Mouse (Mus musculus): ENCODE measurements at regions not wholly inside any gene's neighbourhood (a gene's known extent, or its start where the extent isn't known, plus 50 kb on each side); places are given as distances from the start of the nearest gene placed in this dataset.

- no peak for DNase-seq
Observed at GRCm38 (mm10) chr9:74342176-74342575, 232.0 kb downstream of the Wdr72 start.

DNA sequence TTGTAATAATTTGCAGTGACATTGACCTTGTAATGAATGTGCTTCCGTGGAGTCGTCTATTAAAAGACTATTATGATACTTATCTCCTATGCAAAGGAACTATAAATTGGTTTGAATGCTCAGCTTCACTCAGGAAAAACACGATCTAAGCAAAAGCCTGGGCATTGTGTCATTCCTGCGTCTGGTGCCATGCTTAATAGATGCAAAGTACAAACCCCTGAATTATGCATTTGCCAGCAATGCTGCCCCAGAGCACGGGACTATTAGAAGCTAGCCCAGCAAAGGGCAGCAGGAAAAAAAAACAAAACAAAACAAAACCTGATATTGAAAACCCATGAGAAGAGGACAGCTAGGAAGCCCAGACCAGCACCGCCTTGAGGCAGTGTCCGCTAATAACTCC lies 234.9 kb downstream of the Wdr72 start:
- no peak for DNase-seq

- DNase-seq: no peak
Observed at GRCm38 (mm10) chr9:74348776-74349175, 238.6 kb downstream of the Wdr72 start.

DNA sequence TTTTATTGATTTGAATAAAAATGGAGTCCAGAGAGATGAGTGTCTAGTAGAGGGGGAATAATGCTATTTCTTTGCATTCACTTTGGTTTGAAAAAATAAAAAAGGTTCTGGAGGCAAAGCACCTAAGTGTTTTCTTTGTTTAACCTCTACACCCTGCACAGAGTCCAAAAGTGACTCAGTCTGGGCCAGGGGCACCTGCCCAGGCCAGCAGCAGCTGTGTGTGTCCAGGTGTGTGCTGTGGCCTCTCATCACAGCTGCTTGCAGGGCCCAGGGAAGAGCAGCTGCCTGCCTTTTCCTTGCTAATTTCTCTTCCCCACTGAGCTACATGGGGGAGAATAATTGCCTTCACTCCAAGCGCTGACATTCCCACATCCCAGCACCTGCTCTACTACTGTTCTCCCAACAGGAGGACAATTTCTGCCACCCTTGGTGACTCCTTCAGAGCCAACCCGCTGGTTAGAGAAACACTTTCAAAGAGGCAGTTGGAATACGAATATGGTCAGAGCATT lies 255.8 kb downstream of the Wdr72 start:
- no peak for DNase-seq

DNA sequence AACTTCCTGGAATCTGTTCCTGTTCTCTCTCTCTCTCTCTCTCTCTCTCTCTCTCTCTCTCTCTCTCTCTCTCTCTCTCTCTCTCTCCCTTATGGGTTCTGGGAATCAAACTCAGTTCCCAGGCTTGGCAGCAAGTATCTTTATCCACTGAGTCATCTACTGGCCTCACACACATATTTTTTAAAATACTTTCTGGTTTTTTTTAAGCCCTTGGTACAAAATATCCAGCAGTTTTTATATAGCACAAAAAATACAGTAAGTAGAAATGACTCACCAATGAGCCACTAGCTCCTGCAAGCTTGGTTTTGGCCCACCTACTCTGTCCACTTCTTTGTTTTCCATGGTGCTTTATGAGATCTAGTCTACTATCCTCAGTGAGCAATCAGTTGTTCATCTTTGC lies 266.0 kb downstream of the Wdr72 start:
- DNase-seq: no peak

DNA sequence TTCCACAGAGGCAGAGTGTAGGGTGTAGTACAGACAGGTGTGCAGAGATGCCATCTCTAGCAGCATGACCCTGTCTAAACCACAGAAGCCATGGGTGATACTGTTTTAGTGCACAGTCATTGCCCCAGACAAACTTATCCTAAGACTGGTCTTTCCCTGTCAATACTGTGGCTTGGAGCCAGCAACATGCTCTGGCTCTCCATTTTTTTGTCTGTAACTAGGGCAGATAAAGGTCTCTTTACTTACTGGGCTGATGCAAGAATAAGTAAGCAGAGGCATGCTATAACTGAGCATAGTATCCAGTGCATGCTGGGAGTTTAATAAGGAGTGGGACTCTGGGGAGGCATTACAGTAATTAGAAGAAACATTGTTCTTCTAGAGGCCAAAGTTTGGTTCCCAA lies 267.0 kb downstream of the Wdr72 start:
- no peak for DNase-seq

GRCm38 (mm10) chr9:74384206-74384896 lies 274.2 kb downstream of the Wdr72 start:
- DNase-seq: no peak

GRCm38 (mm10) chr9:74425594-74425993 lies 315.4 kb downstream of the Wdr72 start:
- DNase-seq: no peak

DNA sequence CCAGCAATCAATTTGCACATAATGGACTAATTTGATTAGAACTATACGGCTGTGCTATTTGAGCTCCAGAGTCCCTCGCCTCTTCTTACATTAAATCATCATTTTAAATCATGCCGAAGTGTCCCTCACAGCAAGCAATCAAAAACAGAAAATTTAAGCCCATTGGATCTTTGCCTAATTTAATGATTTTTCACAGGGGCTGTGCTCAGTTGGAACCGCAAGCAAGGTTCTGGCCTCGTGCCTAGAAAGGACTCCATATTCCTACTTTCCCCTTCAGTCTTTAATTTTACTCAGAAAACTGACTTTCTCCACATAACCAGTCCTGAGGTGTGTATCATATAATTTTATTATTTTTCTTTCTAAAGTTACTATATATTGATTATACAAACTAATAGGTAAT lies 339.8 kb downstream of the Wdr72 start:
- no peak for DNase-seq

- DNase-seq: no peak
Observed at GRCm38 (mm10) chr9:74461084-74461483, 350.9 kb downstream of the Wdr72 start.

GRCm38 (mm10) chr9:74476830-74477229 lies 366.7 kb downstream of the Wdr72 start:
- DNase-seq: no peak

- DNase-seq: no peak
Observed at GRCm38 (mm10) chr9:74479273-74479672, 369.1 kb downstream of the Wdr72 start.

- no peak for DNase-seq
Observed at GRCm38 (mm10) chr9:74513887-74514286, 347.8 kb upstream of the Onecut1 start.

GRCm38 (mm10) chr9:74528550-74528949 lies 333.2 kb upstream of the Onecut1 start:
- no peak for DNase-seq

DNA sequence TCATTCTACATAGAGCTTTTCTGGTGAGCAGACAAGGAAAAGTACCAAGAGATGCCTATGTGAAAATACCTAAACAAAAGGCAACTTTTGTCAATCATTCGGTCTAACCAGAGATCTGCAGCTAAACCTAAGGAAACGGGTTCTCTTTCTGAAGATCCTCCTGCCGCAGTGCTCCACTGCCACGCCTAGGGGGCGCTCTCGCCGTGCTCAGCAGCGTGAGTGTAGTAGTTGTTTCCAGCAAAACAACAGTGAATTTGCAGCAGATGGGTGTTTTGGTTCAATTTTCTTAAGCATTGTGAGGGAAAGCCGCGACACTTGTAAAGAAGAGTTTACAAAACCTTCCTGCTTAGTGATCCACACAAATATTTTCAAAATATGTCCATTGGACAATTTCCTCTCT lies 331.4 kb upstream of the Onecut1 start:
- DNase-seq: peak in 1 of 2 experiments; percentile 36

GRCm38 (mm10) chr9:74530748-74531147 lies 331.0 kb upstream of the Onecut1 start:
- DNase-seq: no peak

GRCm38 (mm10) chr9:74531986-74532385 lies 329.7 kb upstream of the Onecut1 start:
- DNase-seq: no peak

GRCm38 (mm10) chr9:74534976-74535375 lies 326.7 kb upstream of the Onecut1 start:
- peak in 1 of 2 experiments; percentile 5 for DNase-seq

- no peak for DNase-seq
Observed at GRCm38 (mm10) chr9:74556116-74556515, 305.6 kb upstream of the Onecut1 start.

DNA sequence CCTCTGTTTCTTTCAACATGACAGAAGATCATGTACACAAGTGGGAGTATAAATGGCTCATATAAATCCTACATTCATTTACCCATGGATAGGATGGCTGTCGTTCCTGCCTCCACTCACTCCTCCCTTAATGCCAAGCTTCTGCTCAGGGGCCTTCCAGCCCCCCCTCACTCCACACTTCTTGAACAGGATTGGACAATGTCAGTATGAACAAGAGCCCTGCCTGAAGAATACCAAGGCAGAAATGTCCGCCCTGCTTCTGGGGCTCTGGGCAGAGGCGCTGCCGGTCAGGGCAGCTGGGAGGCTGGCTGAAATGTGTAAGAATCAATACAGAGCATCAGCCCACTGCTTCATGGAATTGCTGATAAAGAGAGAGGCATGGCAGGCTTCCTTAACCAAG lies 269.0 kb upstream of the Onecut1 start:
- no peak for DNase-seq

GRCm38 (mm10) chr9:74593970-74594369 lies 267.8 kb upstream of the Onecut1 start:
- no peak for DNase-seq

DNA sequence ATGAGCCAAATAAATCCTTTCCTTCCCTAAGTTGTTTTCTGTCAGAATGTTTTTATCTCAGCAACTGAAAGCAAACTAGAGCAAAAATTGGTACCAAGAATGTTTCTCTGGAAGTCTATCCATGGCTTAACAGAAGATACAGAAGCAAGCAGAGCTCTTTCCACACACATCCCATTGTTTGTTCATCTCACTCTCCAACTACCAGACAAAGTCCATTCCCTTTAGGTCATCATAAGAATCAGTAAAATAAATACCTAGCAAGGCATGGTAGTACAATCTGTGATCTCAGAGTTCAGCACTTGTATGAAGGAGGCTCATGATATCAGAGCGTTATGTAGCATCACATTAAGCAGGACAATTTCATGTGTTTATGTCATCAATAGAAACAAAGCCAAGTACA lies 257.3 kb upstream of the Onecut1 start:
- DNase-seq: no peak

- DNase-seq: no peak
Observed at GRCm38 (mm10) chr9:74621957-74622356, 239.8 kb upstream of the Onecut1 start.

- peak in 1 of 2 experiments; percentile 8 for DNase-seq
Observed at GRCm38 (mm10) chr9:74645394-74645793, 216.3 kb upstream of the Onecut1 start.

GRCm38 (mm10) chr9:74650036-74650435 lies 211.7 kb upstream of the Onecut1 start:
- no peak for DNase-seq

Data from kidney, adult 8-10 months (tissue).